Mouse (Mus musculus) myocyte (in vitro differentiated cells): ENCODE results near the gene Vax2. TPM values are rescaled to one million over a fixed set of nuclear protein-coding genes. Genes with fewer than 3 reads are reported as not detected.

Source experiments
- H3K27me3 ChIP-seq: one replicate; pipeline ENCODE4 v1.6.1; 2011; ENCODE audit not compliant: control insufficient read depth, insufficient read depth, insufficient read length
- H3K36me3 ChIP-seq: one replicate; pipeline ENCODE4 v1.6.1; 2011; ENCODE audit not compliant: control insufficient read depth, insufficient read depth
- H3K4me2 ChIP-seq: one replicate; pipeline ENCODE4 v1.6.1; 2011; ENCODE audit warnings: low read depth, control low read depth
- H3K4me3 ChIP-seq: one replicate; pipeline ENCODE4 v1.5.1; 2011; ENCODE audit warnings: mild to moderate bottlenecking, control low read depth, moderate library complexity
- H3K79me2 ChIP-seq: one replicate; pipeline ENCODE4 v1.6.1; 2011; ENCODE audit not compliant: control insufficient read depth, insufficient read depth
- H3ac ChIP-seq: one replicate; pipeline ENCODE4 v1.6.1; 2011; ENCODE audit not compliant: control insufficient read depth, insufficient read length
- CEBPB ChIP-seq: IDR thresholded peaks from 2 replicates; pipeline ENCODE4 v1.6.1; 2011; ENCODE audit warnings: mild to moderate bottlenecking, moderate library complexity; ENCODE audit not compliant: poor library complexity, insufficient read depth, severe bottlenecking
- E2F4 ChIP-seq: IDR thresholded peaks from one replicate; pipeline ENCODE4 v1.6.1; 2011; ENCODE audit warnings: mild to moderate bottlenecking, control low read depth, moderate library complexity; ENCODE audit not compliant: insufficient read depth
- MAX ChIP-seq: IDR thresholded peaks from one replicate; pipeline ENCODE4 v1.6.1; 2011; ENCODE audit warnings: low read depth, mild to moderate bottlenecking, control low read depth
- MYOD1 ChIP-seq, 3 experiments: IDR thresholded peaks; one replicate each; pipeline ENCODE4 v1.6.1; 2011; ENCODE audit warnings: control low read depth in 2 of 3, low read depth in 2 of 3, mild to moderate bottlenecking in 2 of 3, moderate library complexity in 1 of 3; ENCODE audit not compliant: insufficient read length in 2 of 3, control insufficient read depth in 1 of 3
- MYOG ChIP-seq, 3 experiments: IDR thresholded peaks; one replicate each; pipeline ENCODE4 v1.6.1; 2011; ENCODE audit warnings: control low read depth in 2 of 3, low read depth in 2 of 3, mild to moderate bottlenecking in 2 of 3; ENCODE audit not compliant: insufficient read length in 2 of 3, control insufficient read depth in 1 of 3, insufficient read depth in 1 of 3
- POLR2A ChIP-seq: IDR thresholded peaks from one replicate; pipeline ENCODE4 v1.6.1; 2011; ENCODE audit warnings: low read depth, mild to moderate bottlenecking, control low read depth, moderate library complexity; ENCODE audit not compliant: insufficient read length
- POLR2AphosphoS2 ChIP-seq: IDR thresholded peaks from one replicate; pipeline ENCODE4 v1.6.1; 2011; ENCODE audit warnings: low read depth, control low read depth; ENCODE audit not compliant: insufficient read length
- REST ChIP-seq: IDR thresholded peaks from one replicate; pipeline ENCODE4 v1.6.1; 2011; ENCODE audit warnings: mild to moderate bottlenecking, control low read depth, moderate library complexity; ENCODE audit not compliant: insufficient read depth, insufficient read length
- SRF ChIP-seq: IDR thresholded peaks from one replicate; pipeline ENCODE4 v1.6.1; 2011; ENCODE audit warnings: low read depth; ENCODE audit not compliant: control insufficient read depth, insufficient read length
- TCF12 ChIP-seq: IDR thresholded peaks from one replicate; pipeline ENCODE4 v1.6.1; 2011; ENCODE audit warnings: mild to moderate bottlenecking, control low read depth; ENCODE audit not compliant: poor library complexity, insufficient read depth, severe bottlenecking
- TCF3 ChIP-seq: IDR thresholded peaks from one replicate; pipeline ENCODE4 v1.6.1; 2011; ENCODE audit warnings: low read depth, control low read depth; ENCODE audit not compliant: insufficient read length
- USF1 ChIP-seq: IDR thresholded peaks from one replicate; pipeline ENCODE4 v1.6.1; 2011; ENCODE audit warnings: low read depth, mild to moderate bottlenecking, control low read depth, moderate library complexity
- polyA plus RNA-seq: library from polyadenylated mRNA; unstranded; fragments of >200 nt; fragmentation: generic; extraction: Trizol; gene quantifications from one replicate; pipeline ENCODE4 v1.2.1, GENCODE M21; 2012; ENCODE audit warnings: missing spikeins

Gene Vax2
- polyA plus RNA-seq, 1 experiment = 0.66 TPM

GRCm38 (mm10) chr6:83690277-83690676 lies 20.8 kb upstream of the Vax2 start:
- no peaks in the 10 kb centered on the region for H3K79me2 ChIP-seq
- H3K27me3 ChIP-seq = peaks cover 66% of the 10 kb centered on the region
- H3K4me2 ChIP-seq = no peak overlapping the region
- no peak overlapping the region for H3ac ChIP-seq
- TF ChIP-seq USF1 (no peak), CEBPB (no peak), MYOD1 (IDR thresholded peaks at IDR 0.05; ENCODE audit: control insufficient read depth in 1 of 3, insufficient read length in 2 of 3, low read depth in 2 of 3) (no peak), SRF (no peak)
- H3K36me3 ChIP-seq = no peaks in the 10 kb centered on the region
- H3K4me3 ChIP-seq = no peak overlapping the region

- Histone ChIP-seq H3K27me3 (peaks cover 63% of the 10 kb centered on the region), H3ac (no peak overlapping the region), H3K36me3 (no peaks in the 10 kb centered on the region), H3K4me3 (no peak overlapping the region), H3K79me2 (no peaks in the 10 kb centered on the region), H3K4me2 (no peak overlapping the region)
- TF ChIP-seq TCF3 (no peak), USF1 (no peak), E2F4 (no peak), POLR2A (no peak), SRF (no peak), TCF12 (no peak), MAX (no peak), POLR2AphosphoS2 (no peak), REST (no peak), MYOG (IDR thresholded peaks at IDR 0.05; ENCODE audit: control insufficient read depth in 1 of 3, insufficient read depth in 1 of 3, insufficient read length in 2 of 3, low read depth in 2 of 3) (no peak), CEBPB (no peak)
Measured at GRCm38 (mm10) chr6:83690936-83691335, 20.1 kb upstream of the Vax2 start.

- Histone ChIP-seq H3K4me2 (no peak overlapping the region), H3K79me2 (no peaks in the 10 kb centered on the region), H3K27me3 (peaks cover 69% of the 10 kb centered on the region), H3K4me3 (no peak overlapping the region), H3ac (no peak overlapping the region), H3K36me3 (no peaks in the 10 kb centered on the region)
- TF ChIP-seq TCF3 (no peak), MYOG (IDR thresholded peaks at IDR 0.05; ENCODE audit: control insufficient read depth in 1 of 3, insufficient read depth in 1 of 3, insufficient read length in 2 of 3, low read depth in 2 of 3) (no peak), MAX (no peak)
Measured at GRCm38 (mm10) chr6:83692962-83693361, 18.1 kb upstream of the Vax2 start.

GRCm38 (mm10) chr6:83693835-83694234 lies 17.2 kb upstream of the Vax2 start:
- Histone ChIP-seq H3ac (no peak overlapping the region), H3K27me3 (peaks cover 68% of the 10 kb centered on the region), H3K36me3 (no peaks in the 10 kb centered on the region), H3K4me2 (no peak overlapping the region), H3K4me3 (no peak overlapping the region), H3K79me2 (no peaks in the 10 kb centered on the region)
- TF ChIP-seq REST (no peak), POLR2A (no peak), POLR2AphosphoS2 (no peak), MYOG (IDR thresholded peaks at IDR 0.05; ENCODE audit: control insufficient read depth in 1 of 3, insufficient read depth in 1 of 3, insufficient read length in 2 of 3, low read depth in 2 of 3) (no peak), SRF (no peak), MAX (no peak), MYOD1 (IDR thresholded peaks at IDR 0.05; ENCODE audit: control insufficient read depth in 1 of 3, insufficient read length in 2 of 3, low read depth in 2 of 3) (no peak), E2F4 (no peak), USF1 (no peak), TCF12 (no peak), CEBPB (no peak)

GRCm38 (mm10) chr6:83695731-83696130 lies 15.3 kb upstream of the Vax2 start:
- H3K27me3 ChIP-seq = peaks cover 75% of the 10 kb centered on the region
- no peaks in the 10 kb centered on the region for H3K79me2 ChIP-seq
- no peak overlapping the region for H3K4me3 ChIP-seq
- TF ChIP-seq POLR2A = no peak
- no peak for TF ChIP-seq REST
- TF ChIP-seq MYOD1 (IDR thresholded peaks at IDR 0.05; ENCODE audit: control insufficient read depth in 1 of 3, insufficient read length in 2 of 3, low read depth in 2 of 3) = no peak
- TF ChIP-seq POLR2AphosphoS2 = no peak
- TF ChIP-seq MYOG (IDR thresholded peaks at IDR 0.05; ENCODE audit: control insufficient read depth in 1 of 3, insufficient read depth in 1 of 3, insufficient read length in 2 of 3, low read depth in 2 of 3) = no peak
- H3ac ChIP-seq = no peak overlapping the region
- no peak overlapping the region for H3K4me2 ChIP-seq
- H3K36me3 ChIP-seq = no peaks in the 10 kb centered on the region

- Histone ChIP-seq H3K27me3 (peaks cover 73% of the 10 kb centered on the region), H3ac (no peak overlapping the region), H3K79me2 (no peaks in the 10 kb centered on the region), H3K4me3 (no peak overlapping the region), H3K36me3 (no peaks in the 10 kb centered on the region), H3K4me2 (no peak overlapping the region)
- TF ChIP-seq E2F4 (no peak), POLR2AphosphoS2 (no peak), CEBPB (no peak), MYOG (IDR thresholded peaks at IDR 0.05; ENCODE audit: control insufficient read depth in 1 of 3, insufficient read depth in 1 of 3, insufficient read length in 2 of 3, low read depth in 2 of 3) (no peak), TCF3 (no peak), TCF12 (no peak), MYOD1 (IDR thresholded peaks at IDR 0.05; ENCODE audit: control insufficient read depth in 1 of 3, insufficient read length in 2 of 3, low read depth in 2 of 3) (no peak), SRF (no peak), USF1 (no peak), REST (no peak), POLR2A (no peak), MAX (no peak)
Measured at GRCm38 (mm10) chr6:83696684-83697083, 14.4 kb upstream of the Vax2 start.
